Mouse (Mus musculus): ENCODE measurements at regions not wholly inside any gene's neighbourhood (a gene's known extent, or its start where the extent isn't known, plus 50 kb on each side); places are given as distances from the start of the nearest gene placed in this dataset.

DNA sequence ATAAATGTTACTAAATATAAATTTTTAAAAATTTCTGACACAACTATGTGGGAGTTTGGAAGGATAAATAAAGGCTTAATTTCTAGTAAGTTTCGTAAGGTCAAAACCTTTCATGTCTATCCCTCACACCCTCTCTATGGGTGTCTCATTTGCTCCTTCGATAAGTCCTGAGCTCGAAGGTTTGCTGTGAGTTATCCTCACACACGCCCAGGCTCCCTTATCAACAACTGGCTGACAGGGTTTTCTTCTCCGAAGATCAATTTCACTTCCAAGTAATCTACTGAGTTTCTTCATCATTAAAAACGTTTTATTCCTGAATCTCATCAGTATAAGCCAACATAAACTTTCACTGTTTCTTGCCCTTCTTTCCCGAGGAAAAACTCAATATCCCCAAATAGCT is 416.0 kb upstream of the Nudt12 start:
- DNase-seq, result no peak

DNA sequence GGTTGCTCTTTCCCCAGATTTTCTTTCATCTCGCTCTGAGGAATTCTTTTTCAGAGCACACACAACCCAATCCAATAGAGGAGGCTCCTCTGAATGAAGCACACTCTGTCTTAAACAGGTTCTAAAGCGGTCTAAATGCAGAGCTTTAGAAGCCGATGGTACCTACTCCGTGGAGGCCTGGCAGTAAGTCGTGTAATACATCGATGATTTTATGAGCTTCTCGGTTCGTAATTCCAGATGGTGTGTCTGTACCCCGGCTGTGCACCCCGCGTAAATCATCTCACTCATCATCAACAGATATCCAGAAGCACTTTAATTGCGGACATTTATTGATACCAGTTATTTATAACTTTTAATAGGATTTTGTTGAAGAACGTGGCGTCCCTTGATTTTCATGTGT is 408.3 kb upstream of the Nudt12 start:
- no peak for DNase-seq

DNA sequence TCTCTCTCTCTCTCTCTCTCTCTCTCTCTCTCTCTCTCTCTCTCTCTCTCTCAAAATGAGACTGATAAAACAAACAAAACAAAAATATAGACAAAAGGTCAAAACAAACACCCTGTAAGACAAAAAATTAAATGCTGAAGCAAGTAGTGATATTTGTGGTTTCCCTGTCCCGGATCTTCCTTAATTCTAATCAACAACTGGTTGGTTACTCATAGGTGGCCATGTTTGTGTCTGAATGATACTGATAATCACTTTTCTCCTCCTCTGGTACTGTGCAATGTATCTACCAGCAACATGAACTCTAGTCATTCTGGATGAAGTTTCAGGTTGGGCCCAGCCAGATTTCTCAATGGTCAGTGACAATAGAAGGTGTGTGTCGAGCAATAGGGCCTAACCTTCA is 396.1 kb upstream of the Nudt12 start:
- no peak for DNase-seq

DNA sequence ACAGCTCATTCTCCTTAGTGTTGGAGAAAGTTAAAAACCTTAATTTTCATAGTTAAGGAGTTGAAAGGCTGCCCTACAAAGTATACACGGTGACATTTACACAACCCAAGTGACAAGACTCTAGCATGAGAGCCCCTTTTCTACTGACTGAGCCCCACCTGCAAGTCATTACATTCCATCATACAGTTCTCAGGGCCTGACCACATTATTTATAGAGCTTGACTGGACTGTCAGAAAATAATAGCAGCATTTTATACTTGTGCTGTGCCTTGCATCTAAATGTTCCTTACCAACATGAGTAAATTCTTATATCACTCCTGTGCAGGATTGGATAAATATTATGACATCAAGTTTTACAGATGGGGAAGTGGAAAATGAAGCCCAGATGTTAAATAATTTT is 391.4 kb upstream of the Nudt12 start:
- no peak for DNase-seq

DNA sequence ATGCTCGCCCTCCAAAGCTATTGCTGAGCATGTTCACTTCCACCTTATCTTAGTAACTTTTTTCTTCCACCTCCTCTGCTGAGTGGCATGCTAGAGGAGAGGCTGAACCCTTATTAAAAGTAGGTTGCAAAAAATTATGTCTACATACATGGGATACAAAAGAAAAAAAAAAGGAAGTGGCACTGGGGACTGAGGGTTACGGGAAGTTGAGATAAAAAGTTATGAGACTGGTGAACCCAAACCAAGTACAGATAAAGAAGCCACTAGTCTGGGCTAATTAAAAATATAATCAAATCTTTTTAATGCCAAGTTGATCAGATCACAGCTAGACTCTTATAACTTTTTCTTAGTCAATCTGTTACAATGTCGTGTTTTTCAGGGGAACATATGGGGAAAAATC is 384.2 kb upstream of the Nudt12 start:
- no peak for DNase-seq

DNA sequence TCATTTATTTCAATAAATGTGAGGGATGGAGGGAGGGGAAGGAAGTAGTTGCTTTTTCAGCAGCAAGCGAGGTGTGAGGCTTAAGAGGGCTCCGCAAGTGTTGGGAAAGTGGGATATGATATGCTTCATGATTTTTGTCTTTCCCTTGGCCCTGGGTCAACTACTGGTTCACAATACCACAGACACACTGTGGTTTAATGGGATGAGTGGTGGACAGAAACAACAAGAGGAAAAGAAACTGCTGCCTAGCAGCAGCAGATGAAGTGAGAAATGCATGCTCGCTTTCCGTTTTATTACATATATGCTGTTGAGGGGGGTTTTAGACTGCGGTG is 369.9 kb upstream of the Nudt12 start:
- DNase-seq, result no peak

DNA sequence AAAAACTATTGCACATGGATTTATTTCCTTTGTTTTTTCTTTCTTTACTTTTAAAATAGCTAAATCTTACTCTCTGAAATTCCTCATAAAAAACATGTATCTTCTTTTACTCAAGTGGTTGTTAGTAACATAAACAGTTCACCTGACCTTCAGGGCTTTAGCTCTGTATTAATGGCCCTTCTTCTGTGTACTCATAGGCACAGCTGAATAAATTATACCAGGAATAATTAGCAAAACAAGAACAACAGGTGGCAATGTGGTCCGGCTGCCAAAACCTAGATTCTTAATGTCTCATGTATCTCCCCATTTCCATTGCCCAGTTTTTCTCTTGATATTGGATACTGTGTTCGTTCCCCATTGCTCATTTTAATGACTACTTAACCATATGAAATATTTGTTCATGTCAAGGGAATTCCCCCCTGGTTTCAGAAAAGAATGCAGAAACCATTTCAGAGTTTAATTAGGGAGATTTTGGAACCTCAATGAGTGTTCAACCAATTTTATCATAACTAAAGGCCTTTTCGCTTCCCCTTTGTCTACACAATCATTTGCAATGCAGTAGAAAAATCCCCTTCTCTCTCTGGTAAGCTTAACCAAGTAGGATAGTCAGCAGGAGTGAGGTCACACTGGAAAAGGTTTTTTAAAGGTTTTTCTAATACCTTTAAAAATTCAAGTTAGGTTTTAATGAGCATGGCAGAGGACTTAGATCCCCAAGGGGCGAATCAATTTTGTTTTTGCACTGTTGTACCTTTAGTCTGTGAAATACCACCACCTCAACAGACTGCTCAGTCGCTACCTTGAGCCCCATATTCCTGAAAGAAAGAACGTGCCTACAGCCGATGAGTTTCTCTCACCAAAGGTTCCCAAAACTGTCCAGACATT is 369.3 kb upstream of the Nudt12 start:
- DNase-seq, result no peak

DNA sequence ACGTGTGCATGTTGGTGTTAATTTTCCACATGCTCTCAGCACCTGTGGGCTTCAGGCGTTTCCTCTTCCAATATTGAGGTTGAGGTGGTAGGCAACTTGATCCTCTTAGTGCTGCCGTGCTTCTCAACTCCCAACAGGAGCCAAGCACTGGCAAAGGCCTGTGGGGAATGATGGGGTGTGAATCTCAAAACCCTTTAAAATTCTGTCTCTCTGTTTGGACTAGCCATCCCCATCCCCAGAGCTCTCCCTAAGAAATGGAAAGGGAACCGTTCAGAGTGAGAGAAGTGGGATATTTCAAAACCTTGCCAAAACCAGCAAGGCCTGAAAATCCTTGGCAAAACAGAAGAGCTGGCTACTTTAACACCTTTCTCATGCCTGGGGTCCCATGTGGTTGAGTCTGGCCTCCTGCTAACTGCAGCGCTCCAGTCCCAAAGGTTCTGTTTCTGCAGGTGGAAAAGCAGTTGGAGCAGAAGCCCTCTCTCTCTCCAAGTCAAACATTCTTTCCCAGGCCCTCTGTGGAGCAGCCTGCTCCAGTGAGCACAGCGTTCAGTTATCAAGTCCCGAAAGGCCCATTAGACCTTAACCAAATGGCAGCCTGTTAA is 360.4 kb upstream of the Nudt12 start:
- no peak for DNase-seq

DNA sequence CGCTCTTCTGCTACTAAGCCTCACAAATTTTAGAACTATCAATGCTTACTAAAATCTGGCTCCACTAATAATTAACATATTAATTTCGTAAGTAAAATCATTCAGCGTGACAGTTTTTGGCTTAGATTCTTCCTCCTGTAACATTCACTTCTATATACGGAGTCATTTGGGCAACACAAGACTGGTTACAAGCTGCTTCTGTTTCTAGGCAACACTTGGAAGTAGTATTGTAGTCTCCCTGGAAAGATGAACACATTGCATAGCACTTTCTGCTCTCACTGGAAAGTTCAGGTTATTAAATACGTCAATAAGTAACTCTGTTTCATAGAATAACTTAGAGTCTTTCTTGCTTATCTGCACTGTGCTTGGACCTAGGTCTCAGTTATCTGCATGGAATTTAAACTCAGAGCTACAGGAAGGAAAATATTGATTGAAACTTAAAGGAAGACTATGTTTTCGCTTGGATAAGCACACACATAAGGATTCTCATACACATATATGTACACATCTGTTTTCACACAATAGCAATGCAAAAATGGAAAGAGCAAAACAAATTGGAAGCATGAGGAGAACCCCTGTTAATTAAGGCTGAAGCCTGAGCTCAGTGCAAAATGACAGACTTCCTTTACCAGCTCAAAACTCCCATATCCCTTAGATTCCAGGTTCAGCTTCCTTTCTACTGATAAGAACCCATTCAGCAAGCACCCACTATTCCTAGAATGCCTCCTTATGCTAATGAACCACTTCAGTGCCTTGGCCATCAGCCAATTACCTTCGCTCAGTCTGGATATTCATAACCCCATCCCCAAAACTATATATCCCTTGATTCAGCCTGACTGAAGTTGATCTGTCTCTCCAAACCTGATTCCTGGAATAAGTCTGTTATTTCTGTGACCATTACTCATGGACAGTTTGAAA is 356.7 kb upstream of the Nudt12 start:
- no peak for DNase-seq

DNA sequence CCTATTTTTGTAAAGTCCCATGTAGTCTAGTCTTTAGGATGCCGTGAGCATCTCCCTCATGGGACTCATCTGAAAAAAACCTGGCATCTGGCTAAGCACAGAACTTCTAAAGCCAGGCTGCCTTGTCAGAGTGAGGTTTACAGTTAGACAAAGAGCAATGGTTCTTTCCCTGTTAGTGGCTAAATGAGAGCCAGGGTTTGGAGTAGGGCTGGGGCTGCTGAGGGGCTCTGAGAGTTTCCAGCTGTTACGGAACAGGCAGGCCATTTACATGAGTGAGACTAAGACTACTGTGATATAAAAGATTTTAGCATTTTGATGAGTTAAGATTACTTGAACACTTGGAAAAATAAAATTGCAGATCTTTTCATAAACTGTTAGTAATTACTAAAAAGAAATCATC is 352.2 kb upstream of the Nudt12 start:
- DNase-seq, result no peak

DNA sequence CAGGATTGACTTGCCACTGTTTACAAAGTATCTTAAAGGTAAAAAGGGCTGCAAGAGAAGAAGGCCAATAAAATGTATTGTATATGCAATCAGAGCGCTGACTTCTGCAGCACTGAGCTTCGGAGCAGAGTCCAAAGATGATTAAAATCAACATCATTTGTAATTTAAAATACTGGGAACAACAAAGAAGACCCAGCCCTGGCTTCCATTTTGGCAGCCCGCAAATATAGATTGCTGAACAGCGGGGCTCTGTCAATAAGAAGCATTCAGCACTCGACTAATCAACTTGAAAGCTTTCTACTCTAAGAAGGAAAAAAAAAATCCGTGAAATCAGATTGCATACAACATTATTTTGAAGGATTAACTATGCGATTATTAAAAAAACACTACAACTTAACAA is 348.9 kb upstream of the Nudt12 start:
- no peak for DNase-seq

DNA sequence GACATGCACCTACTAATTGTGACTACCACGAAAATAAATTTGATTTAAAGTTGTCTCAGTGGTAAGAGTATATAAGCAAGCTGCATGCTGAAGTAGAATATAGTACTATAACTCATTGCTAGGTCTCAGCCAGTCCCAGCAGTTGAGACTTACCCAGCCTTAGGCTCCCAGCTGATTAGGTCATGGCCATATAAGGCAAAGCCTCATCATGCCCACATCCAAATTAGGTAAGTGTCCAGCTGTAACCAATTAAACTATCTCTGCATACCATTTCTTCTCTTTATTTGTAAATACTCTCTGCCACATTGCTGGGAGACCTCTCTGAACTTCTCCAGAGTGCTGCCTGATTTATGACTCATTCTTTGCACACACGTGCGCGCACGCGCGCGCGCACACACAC is 347.9 kb upstream of the Nudt12 start:
- no peak for DNase-seq

DNA sequence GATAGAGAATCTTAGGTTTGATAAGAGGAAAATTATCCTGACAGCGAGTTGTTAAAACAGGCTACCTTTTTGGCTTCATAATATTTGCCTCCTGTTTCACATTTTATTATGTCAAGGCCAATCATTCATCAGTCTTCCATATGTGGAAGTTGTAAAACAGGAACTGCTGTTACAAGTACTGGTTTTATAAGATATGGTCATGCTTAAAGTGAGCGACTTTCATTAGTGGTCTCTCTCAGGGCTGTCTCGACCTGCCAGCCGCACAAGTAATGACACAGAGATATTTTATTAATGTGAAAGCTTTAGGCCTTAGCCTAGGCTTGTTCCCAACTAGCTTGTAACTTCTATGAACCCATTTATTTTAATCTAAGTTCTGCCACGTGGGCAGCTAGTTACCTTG is 346.3 kb upstream of the Nudt12 start:
- no peak for DNase-seq

DNA sequence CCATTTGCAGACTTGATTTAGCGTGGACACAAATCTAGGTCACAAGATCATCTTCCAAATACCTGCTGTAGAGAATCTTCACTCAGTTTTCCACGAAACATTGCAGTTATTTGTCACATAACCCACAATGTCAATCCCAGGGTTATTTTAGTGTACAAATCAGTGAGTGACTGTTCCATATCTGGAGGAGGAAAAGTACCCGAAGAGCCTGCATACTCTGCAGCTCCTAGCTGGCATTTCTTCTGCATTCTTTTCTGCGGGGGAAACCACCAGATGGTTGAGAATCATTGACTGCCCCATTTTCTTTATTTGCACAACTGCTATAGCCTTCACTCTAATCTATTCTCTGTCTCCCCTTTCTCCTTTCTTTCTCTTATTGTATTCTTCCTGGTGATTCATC is 332.4 kb upstream of the Nudt12 start:
- no peak for DNase-seq

DNA sequence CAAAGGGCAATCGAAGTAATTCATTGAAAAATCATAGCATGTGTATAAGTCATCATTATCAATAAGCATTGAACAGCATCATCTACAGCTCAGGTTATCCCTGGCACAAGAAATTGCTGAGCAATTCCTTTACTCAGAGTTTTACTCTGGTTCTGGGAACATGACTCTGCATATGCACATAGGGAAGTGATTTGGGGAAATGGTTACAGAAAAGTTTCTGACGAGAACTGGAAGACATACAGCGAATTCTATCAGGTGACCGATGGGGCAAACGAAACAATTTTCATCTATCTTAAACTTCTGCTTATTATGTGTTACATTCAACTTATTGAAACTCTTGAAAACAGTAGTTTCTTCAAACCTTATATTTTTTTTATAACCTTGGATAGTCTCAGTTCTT is 284.8 kb upstream of the Nudt12 start:
- DNase-seq, result no peak

DNA sequence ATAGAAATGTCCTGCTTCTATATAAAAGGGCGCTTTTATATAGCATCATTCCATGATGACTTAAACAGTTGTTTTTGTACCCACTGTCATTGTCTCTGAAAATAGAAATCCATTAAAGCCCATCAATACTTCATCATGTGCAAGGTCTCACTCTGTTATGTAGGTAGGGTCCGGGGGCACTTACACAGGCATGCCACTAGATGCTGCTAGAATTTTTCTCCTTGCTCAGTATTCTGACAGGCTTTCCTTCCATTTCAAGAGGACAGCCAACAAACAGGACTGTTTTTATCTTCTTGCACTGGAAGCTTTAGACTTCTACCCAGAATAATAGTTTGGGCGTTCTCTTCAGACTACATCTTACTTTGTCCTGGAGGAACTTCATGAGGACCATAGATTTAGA is 268.2 kb upstream of the Nudt12 start:
- peak; percentile 4 for DNase-seq

DNA sequence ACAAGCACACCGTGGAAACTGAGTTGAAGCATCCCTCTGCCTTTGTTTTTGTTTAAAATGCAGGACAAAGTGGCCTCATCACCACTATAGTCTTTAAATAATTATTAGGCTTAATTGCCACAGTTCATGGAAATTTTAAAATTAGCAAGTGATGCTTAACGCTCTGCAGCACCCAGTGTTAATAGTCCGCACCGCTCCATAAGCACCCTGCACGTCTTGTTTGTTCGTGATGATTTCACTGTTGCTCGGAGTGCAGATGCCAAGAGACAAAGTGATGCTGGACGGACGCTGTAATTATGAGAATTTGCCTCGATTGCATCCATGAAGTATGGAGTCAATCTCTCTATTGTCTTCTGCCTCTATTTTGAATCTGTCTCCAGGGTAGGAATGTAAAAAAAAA is 266.6 kb upstream of the Nudt12 start:
- DNase-seq, result no peak

DNA sequence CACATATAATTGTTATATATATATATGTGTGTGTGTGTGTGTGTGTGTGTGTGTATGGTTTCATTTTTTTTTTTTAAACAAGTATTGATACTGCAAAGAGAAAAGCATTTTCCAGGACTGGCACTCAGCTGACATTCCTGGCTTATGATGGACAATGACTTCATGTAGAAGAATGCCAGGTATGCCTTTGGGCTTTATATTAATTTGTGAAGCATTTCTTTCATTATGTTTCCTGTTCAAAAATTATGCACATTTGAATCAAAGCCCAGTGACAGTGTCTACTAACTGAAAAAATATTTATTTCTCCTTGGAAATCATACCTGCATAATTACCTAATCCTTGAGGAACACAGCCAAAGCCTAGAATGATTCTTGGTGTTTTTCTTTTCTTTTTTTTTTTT is 256.4 kb upstream of the Nudt12 start:
- DNase-seq, result no peak

DNA sequence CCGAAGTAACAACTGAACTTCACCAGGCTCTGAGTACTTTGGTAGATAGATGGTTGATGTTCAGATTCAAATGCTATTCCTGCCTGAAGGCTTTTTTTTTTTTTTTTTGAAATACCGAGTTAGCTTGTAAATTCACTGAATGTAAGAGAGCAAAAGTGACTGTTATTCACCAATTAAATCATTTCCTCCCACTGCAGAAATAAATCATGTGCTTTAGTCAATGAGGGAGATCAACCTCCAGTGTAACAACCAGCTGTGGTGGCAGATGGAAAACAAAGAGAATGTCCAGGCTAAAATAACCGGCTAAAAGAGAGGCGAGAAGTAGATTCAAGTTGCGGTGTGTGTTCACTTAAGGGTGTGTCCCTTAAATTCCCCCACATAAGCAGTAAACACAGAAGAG is 235.8 kb upstream of the Nudt12 start:
- no peak for DNase-seq

DNA sequence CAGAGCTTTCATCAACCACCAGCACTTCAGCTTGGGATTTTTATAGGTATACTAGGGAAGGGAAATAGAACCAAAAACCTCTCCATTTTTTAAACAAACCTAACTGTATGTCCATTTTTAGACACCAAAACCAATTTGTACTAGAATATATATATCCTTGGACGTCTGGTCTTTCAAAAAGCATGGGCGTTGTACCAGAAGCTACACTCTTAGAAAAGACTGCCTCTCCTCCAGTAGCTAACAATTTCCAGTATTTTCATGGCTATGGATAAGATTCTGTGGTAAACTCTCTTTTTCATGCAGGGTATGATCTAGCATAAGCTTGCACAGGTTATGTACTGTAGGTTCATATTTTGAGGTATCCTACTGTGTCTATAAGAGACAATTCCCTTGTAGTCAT is 219.1 kb upstream of the Nudt12 start:
- DNase-seq, result no peak

All from right cerebral cortex, postnatal 14 days (tissue).